Mouse (Mus musculus): Measurements from ENCODE around the gene Mag. TPM values are rescaled to one million over a fixed set of nuclear protein-coding genes. Genes with fewer than 3 reads are reported as not detected.

Mag gene
- total RNA-seq, 2 experiments from 2014 or later = 25.3 to 30.7 TPM

DNA sequence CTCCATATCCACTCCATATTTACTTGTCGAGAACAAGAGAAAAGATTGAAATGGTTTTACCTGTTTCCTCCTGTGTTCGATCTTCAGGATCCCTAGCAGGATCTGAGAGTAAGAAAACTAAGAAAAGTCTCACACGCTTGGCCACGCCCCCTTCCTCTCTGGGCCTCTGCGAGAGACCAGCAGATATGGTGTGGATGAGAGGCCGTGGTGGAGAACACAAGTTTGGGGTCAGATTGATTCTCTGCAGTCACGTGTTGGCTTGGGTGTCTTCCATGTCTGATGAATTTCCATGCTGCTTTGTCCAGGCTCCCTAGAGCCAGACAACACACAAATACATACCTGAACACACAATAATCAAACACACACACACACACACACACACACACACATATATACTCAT lies 34.5 kb downstream of the Mag start, which contains the start of gene Cd22:
Cd22 (minus strand) TSS at position 167 of the 400 bp plus-strand sequence.
- DNase-seq (ENCODE audit: low spot score in 2 of 2) = no peak

DNA sequence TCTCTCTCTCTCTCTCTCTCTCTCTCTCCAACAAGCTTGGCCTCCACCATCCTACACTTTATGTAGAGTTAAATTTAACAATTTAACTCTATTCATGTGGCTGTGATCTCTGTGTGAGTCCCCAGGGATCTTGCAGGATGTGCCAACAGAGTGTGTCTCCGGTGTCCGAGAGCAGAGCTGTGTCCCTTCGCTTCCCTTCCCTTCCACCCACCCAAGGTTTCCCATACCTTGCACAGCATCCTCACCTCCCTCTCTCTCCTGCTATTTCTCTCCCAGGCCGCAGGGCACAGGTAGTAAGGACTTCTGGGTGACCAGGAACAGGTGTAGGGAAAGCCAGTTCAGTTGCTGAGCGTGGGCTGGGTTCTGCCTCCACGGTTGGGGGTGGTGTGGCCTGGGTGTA lies 35.7 kb downstream of the Mag start:
- DNase-seq (ENCODE audit: low spot score in 2 of 2) = no peak

DNA sequence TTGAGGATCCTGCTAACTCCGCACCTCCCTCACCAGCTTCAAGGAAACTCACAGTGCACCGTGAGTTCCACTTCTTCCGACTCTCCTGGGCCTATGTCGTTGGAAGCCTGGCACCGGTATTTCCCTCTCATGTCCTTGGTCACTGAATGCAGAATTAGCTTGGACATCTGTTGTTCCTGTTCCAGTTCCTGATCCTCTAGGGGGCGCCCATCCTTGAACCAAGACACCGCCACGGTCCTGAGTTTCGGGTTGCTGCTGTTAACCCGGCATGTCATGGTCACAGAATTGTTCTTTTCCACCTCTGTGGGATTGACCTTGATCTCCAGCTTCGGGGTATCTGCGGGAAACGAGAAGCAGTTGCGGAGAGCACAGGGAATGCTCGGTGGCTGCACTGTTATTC lies 41.6 kb downstream of the Mag start:
- peak; percentile 73 to 80 for DNase-seq (ENCODE audit: low spot score in 2 of 2)

DNA sequence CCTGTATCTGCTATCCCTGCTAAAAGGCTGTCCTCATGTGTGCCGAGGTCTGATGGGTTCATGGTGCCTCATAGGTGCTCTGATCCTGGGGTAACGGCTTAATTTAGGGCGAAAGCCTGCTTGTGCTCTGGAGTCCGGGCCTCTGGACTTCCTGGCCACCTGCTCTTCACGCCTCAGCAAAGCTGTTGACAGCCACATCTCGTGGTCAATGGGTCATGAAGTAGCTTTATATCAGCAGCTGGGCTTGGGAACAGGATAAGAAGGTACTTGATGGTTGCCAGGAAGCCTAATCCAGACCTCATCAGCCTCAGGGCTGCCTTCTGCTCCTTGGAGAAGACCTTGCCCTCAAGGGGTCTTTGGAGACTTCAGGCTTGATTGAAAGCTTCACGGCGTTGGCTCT lies 51.3 kb downstream of the Mag start:
- DNase-seq (ENCODE audit: low spot score in 2 of 2) = no peak

DNA sequence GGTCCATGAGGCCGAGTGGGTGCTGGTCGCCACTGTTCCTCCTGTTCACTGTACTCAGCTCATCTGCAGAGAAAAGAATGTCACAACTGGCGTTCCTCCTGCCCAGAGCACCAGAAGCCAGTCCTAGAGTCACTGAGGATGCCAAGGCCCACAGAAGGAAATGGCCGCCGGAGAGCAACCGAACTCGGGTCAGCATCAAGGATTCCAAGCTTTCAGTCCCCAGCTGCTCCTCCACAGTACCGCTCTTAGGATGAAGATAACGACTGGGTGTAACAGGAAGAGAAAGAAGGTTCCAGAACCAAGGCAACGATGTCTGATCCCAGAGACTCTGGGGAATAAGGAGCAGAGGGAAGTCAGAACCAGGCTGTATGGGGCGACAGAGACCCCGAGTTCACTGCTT lies 53.2 kb downstream of the Mag start, which contains the start of gene Ffar1:
Ffar1 (minus strand) TSS at position 101 of the 400 bp plus-strand sequence.
- DNase-seq (ENCODE audit: low spot score in 2 of 2) = no peak

DNA sequence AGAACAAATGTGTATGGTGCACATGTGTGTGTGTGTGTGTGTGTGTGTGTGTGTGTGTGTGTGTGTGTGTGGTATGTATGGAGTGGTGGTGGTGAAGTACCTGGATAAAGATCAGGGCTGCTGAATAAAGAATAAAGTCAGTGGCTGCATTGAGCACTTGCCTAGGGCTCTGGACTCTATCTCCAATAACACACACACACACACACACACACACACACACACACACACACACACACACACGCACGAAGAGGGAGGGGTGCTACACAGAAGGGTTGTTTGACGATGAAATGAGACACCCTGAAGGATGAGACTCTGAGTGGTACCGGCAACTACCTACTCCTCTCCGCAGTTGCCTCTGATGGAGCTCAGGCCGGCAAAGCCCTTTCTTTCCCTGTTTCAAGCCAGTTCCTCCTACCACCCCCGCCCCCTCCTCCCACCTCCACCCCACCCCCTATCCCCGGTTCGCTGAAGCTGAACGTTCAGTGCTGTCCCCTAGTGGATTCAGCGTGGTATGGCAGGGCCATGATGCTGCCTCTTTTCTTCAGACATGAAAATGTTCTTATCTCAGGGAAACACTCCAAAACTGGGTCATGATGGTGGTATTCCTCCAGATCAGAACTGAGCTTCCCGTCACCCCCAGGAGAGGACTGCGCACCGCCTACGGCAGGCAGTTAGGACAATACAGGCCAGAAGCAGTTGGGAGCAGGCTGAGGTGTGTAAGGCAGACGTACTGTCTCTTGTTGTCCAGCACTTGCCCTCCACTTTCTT lies 54.9 kb downstream of the Mag start:
- peak; percentile 69 to 73 for DNase-seq (ENCODE audit: low spot score in 2 of 2)

DNA sequence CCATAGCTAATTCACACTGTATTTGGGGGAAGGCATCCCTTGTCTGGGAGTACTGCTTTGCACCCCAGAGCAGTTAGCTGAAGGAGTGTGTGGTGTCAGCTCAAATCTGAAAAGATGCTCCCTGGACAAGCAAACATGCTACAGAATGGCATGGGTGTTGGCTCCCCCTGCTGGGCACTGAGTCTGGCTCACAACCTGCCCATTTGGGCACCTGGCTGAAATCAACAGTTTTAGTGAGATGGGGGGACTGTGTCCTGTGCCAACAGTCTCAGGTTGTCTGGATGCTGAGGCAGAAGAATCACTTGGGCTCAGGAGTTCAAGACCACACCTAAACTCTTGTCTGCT lies 55.4 kb downstream of the Mag start:
- peak; percentile 79 to 84 for DNase-seq (ENCODE audit: low spot score in 2 of 2)

DNA sequence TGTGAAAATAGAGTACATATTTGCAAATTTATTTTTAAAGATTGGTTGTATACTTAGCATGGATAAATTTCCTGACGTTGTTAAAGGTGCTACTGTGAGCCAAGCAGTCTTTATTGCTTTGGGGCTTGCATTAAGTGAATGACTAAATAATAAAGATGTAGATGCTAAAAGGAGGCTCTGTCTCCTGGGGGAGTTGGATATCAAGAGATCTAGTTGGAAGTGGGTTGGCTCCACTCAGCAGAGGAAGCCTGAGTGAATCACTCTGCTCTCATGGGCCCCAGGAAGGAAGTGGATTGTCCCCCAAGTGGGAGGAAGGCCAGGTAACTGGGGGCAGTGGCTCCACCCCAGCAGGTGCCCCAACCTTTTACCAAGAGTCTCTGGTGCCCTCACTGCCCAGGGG lies 56.9 kb downstream of the Mag start:
- DNase-seq (ENCODE audit: low spot score in 2 of 2) = no peak

DNA sequence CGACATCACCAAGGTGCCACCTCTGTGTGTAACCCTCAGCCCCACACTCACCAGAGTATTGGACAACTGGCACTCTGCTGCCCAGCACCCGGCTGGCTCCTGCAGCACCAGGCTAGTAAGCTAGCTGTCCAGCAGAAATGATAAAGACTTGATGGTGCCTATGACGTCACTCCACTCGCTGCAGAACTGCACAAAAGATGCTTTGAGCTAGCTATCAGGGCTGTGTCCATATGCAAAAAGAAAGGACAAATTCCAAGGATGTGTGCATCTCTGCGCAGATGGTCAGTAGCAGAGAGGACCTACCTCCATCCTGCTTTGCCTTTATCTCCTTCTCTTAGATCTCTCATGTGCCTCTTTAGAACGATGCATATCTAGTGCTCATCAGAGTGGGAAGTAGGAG lies 58.6 kb downstream of the Mag start, which contains the start of gene Ffar3:
Ffar3 (minus strand) TSS at position 101 of the 400 bp plus-strand sequence.
- no peak for DNase-seq (ENCODE audit: low spot score in 2 of 2)

DNA sequence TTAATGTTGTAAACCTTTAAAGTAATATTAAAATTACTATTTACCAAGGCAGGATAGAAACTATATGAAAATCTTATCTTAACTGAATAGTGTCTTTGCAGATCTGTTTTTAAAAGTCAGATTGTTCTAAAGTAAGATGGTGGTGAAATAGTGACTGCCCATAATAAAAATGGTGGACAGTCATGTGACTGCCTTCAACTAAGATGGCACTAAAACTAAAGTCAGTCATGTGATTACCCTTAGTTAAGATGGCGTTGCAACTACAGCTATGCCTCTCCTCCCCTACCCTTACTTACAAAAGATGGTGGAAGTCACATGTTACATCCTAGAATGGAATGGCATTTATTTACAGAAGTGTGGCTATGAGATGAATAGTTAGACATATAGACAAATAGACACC lies 63.3 kb downstream of the Mag start:
- DNase-seq (ENCODE audit: low spot score in 2 of 2) = no peak

Other genes starting within 250 kb of the Mag start
- 1 to 10 TPM; 7.0 to 7.4 TPM for gene Haus5, start 249.9 kb downstream of the Mag start, total RNA-seq (2021)
- gene Pmis2, start 243.3 kb downstream of the Mag start, total RNA-seq (2021) = not detected
- not detected for gene 2200002J24Rik, start 215.9 kb downstream of the Mag start, total RNA-seq (2021)
- gene Atp4a, start 202.7 kb downstream of the Mag start, total RNA-seq (2021) = 1 to 10 TPM; 3.1 to 3.8 TPM
- 100 to 1,000 TPM; 117 to 141 TPM for gene Tmem147, start 185.3 kb downstream of the Mag start, total RNA-seq (2021)
- not detected for gene Gapdhs, start 171.2 kb downstream of the Mag start, total RNA-seq (2021)
- 10 to 100 TPM in 1 of 2 experiments, 1 to 10 TPM in 1; 7.7 to 10.4 TPM for gene Sbsn, start 163.4 kb downstream of the Mag start, total RNA-seq (2021)
- gene Dmkn, start 151.1 kb downstream of the Mag start, total RNA-seq (2021) = 1 to 10 TPM; 1.2 to 1.5 TPM
- not detected for gene Krtdap, start 127.0 kb downstream of the Mag start, total RNA-seq (2021)
- under 1 TPM in 1 of 2 experiments, not detected in 1; 0.25 TPM for gene Ffar2, start 91.1 kb downstream of the Mag start, total RNA-seq (2021)
- not detected for gene Ffar3, start 58.7 kb downstream of the Mag start, total RNA-seq (2021)
- gene Ffar1, start 53.3 kb downstream of the Mag start, total RNA-seq (2021) = not detected
- gene Cd22, start 34.5 kb downstream of the Mag start, total RNA-seq (2021) = not detected
- gene Hamp2, start 9.8 kb upstream of the Mag start, total RNA-seq (2021) = not detected
- gene Hamp, start 29.2 kb upstream of the Mag start, total RNA-seq (2021) = not detected
- 100 to 1,000 TPM in 1 of 2 experiments, 10 to 100 TPM in 1; 94.1 to 116 TPM for gene Usf2, start 41.9 kb upstream of the Mag start, total RNA-seq (2021)
- 10 to 100 TPM; 11.8 to 15.1 TPM for gene Lsr, start 58.6 kb upstream of the Mag start, total RNA-seq (2021)
- gene Fam187b, start 58.9 kb upstream of the Mag start, total RNA-seq (2021) = under 1 TPM; 0.25 to 0.96 TPM
- gene Fxyd5, start 127.6 kb upstream of the Mag start, total RNA-seq (2021) = 10 to 100 TPM; 35.9 to 36.5 TPM
- 100 to 1,000 TPM; 376 to 407 TPM for gene Fxyd7, start 136.6 kb upstream of the Mag start, total RNA-seq (2021)
- gene Fxyd1, start 142.3 kb upstream of the Mag start, total RNA-seq (2021) = 10 to 100 TPM; 67.2 to 69.2 TPM
- 10 to 100 TPM; 13.2 to 15.5 TPM for gene Lgi4, start 144.5 kb upstream of the Mag start, total RNA-seq (2021)
- 1 to 10 TPM in 1 of 2 experiments, not detected in 1; 1.2 TPM for gene Fxyd3, start 161.8 kb upstream of the Mag start, total RNA-seq (2021)
- 1 to 10 TPM; 2.1 to 2.9 TPM for gene Hpn, start 200.4 kb upstream of the Mag start, total RNA-seq (2021)
- gene Scn1b, start 212.1 kb upstream of the Mag start, total RNA-seq (2021) = 100 to 1,000 TPM; 264 to 274 TPM
- 100 to 1,000 TPM; 143 to 144 TPM for gene Gramd1a, start 241.0 kb upstream of the Mag start, total RNA-seq (2021)